Mouse (Mus musculus) adipose tissue, adult 10 weeks (tissue): Measurements from ENCODE around the gene Arl9. TPM values are rescaled to one million over a fixed set of nuclear protein-coding genes. Genes with fewer than 3 reads are reported as not detected.

Experiments used
- polyA plus RNA-seq: library from polyadenylated mRNA; stranded (reverse); fragments of 350-450 nt; fragmentation: Illumina TruSeq; extraction: RNeasy Lipid Tissue Mini Kit (QIAGEN cat#74804); gene quantifications from one replicate; pipeline ENCODE4 v1.2.3, GENCODE M21; 2014; ENCODE audit warnings: low read depth, low replicate concordance

The Arl9 gene
- polyA plus RNA-seq: 6.9 TPM

DNA sequence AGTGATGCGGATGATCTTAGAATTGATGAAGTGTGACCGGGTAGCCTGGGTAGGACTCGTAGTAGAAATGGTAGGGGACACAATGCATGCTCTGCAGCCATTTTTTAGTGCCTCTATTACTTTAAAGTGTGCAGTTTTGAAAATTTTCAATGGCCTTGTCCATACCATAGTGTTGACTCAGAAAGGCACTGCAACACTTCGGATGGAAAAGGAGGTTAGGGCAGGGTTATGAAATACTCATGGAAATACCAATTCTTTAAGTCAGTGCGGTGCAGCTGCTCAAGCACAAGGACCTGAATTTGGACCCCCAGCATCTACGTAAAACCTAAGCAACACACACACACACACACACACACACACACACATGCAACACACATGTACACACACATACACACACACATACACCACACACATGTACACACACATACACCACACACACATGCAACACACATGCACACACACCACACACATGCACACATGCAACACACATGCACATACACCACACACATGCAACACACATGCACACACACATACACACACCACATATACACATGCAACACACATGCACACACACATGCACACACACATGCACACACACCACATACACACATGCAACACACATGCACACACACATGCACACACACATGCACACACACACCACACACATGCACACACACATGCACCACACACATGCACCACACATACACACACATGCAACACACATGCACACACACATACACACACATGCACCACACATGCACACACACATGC lies at the start of gene Arl9:
Gene Arl9 (plus strand): TSS at position 5 of the 771 bp plus-strand sequence.

DNA sequence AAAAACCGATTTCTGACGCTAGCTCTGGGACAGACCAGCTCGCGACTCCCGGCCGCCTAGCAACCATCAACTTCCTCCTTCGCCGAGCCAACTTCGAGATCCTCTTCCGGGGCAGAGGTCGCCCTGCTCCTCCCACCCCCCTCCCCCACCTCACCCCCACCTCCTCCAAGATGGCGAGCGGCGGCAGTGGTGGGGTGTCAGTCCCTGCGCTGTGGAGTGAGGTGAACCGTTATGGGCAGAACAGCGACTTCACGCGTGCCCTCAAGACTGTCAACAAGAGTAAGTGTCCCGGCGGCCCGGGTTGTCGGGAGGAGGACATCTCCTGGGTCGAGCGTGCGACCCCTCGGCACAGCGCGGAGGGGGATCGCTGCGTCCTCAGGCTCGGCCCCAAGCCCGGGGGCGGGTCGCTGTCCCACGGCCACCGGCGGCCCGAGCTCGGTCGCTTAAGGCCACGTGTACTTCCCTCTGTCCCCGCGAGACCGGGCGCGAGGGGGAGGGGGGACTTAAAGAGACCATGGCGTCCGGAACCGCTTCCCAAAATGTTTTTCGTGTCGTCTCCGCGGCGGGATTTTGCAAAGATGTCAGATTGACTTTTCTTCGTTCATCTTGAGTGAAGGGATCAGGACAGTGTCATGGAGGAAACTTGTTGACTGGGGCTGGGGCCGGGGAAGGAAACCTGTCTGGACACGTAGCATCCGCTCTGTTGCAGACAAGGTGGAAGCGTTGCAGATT lies 29.1 kb upstream of the Arl9 start, which contains the start of gene Srp72:
Gene Srp72 (plus strand): TSS at position 130 of the 732 bp plus-strand sequence.

DNA sequence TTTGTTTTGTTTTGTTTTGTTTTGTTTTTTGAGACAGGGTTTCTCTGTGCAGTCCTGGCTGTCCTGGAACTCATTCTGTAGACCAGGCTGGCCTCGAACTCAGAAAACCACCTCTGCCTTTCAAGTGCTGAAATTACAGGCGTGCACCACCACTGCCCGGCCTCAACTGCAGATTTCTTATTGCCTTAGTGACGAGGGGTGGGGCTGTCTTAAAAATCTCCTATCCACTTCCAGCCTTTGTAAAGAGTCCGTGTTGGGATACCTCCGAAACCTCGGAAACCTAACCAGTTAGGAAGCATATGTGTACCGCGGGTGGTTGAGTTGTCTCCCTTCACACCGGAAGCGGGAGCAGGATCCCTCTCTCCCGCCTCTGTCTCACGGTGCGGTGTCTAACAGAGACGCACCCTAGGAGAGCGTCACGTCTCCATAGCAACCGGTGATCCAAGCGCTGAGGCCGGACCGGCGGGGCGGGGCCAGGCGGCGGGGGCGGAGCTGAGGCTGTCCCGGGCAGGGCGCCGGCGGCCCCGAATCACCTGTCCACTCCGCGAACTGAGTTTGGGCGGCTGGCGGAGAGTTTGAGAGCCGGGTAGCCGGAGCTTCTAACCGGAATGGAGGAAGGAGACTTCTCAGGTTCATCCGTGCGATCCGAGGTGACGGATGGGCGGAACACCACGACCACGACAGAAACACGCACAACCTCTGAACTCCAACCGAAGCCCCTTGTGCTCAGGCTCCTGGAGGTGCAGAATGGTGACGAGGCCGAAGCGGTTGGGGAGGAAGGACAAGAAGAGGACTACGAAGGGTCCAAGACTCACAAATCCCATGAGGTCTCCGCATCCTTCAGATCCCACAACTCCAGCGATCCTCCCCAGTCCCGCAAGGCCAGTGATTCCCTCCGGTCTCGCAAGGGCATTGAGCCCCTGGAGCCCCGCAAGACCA lies 12.0 kb downstream of the Arl9 start, which contains the start of gene Thegl:
Gene Thegl (plus strand): TSS at position 480 of the 939 bp plus-strand sequence.

Other genes with a start within 250 kb of the Arl9 start
- gene Aasdh, start 98.5 kb upstream of the Arl9 start, polyA plus RNA-seq: 18.8 TPM
- 96.3 TPM for gene Paics, start 52.7 kb upstream of the Arl9 start, polyA plus RNA-seq
- gene Ppat, start 52.5 kb upstream of the Arl9 start, polyA plus RNA-seq: 13.2 TPM
- gene Srp72, start 29.4 kb upstream of the Arl9 start, polyA plus RNA-seq: 87.8 TPM
- 4.1 TPM for gene Thegl, start 12.0 kb downstream of the Arl9 start, polyA plus RNA-seq
- 78.2 TPM for gene Hopx, start 111.1 kb downstream of the Arl9 start, polyA plus RNA-seq
- gene Spink2, start 207.4 kb downstream of the Arl9 start, polyA plus RNA-seq: 470 TPM